Mouse (Mus musculus): ENCODE data around the gene Acsl6. TPM values are rescaled to one million over a fixed set of nuclear protein-coding genes. Genes with fewer than 3 reads are reported as not detected.

The Acsl6 gene
- polyA plus RNA-seq (2016; fragmentation: Nextera tagmentation; extraction: Ambion mirVana): 11.3 and 12.1 TPM in 2 replicates

DNA sequence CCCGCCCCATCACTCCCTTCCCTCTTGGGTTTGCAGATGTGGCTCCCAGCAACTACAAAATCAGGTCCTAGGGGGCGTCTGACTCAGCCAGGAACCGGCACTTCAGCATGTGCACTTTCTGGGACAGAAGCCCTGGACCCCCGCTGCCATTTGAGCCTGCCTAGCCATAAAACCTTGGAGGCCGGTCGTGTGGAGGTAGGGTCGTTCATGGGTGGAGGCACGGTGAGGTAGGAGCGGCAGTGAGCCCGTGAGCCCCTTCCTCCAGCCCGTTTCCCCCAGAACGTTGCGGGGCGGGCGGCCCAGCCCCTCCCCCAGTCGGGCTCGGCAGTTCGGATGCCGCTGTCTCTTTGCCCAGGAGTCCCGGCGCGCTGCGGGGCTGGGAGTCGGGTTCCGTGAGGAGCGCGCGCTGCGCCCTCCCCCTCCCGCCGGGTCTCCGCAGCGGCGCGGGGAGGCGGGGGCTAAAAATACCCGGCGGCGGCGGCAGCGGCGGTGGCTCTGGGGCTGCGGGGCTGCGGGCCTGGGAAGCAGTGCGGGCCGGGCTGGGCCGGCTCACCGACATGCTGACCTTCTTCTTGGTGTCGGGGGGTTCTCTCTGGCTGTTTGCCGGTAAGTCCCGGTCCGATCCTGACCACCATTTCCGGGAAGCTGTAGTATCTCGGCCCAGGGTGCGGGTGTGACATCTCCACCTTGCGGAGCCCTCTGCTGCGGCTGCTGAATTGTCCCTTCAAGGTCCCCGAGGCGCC is at the start of gene Acsl6:
Gene Acsl6, plus strand, starts transcription at position 71 of the 743 bp plus-strand sequence.
- 0 out of 2 replicates have a peak, but pooled peaks cover 2% of the 10 kb centered on the region for H3K9me3 ChIP-seq
- no peaks in the 10 kb centered on the region for H3K36me3 ChIP-seq (replicated peaks)
- peaks cover 30% of the 10 kb centered on the region for H3K4me1 ChIP-seq
- peak within 1 kb of the TSS; percentile 91 for H3K27ac ChIP-seq
- WGBS: under 1% methylated on average over 58 of the region's 59 CpGs
- H3K4me3 ChIP-seq: peak within 1 kb of the TSS; percentile 82
- H3K27me3 ChIP-seq (ENCODE audit: poor library complexity, severe bottlenecking): peaks cover 24% of the 10 kb centered on the region; the same call in 1 of the 2 replicates
- peak; percentile 60 for DNase-seq (ENCODE audit: extremely low spot score, low spot score)

DNA sequence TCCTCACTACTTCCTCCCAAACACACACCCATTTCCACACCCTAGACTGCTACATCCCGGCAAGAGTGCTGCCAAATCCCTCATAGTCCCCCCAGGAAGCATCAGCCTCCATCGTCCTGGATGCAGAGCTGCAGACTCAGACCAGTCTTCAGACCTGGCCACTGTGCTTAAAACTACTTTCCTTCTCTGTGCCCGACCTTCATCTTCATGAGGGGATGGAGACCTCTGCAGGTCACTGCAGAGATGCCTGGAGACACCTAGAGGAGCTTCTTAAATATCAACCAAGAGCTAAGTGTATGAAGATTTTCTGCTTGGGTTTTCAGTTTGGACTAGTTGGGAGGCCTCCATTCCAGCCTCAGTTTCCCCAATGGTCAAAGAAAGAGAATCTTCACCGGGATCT is 49.5 kb upstream of the Acsl6 start:
- WGBS: 64% methylated on average over 4 of the region's 4 CpGs
- no peak for DNase-seq (ENCODE audit: extremely low spot score, low spot score)
- Histone ChIP-seq H3K36me3 (replicated peaks) (no peaks in the 10 kb centered on the region), H3K9me3 (no peaks in the 10 kb centered on the region), H3K4me3 (no peak overlapping the region), H3K27ac (no peak overlapping the region), H3K27me3 (ENCODE audit: poor library complexity, severe bottlenecking) (no peaks in the 10 kb centered on the region), H3K4me1 (peaks cover 5% of the 10 kb centered on the region; the same call in 1 of the 2 replicates)

DNA sequence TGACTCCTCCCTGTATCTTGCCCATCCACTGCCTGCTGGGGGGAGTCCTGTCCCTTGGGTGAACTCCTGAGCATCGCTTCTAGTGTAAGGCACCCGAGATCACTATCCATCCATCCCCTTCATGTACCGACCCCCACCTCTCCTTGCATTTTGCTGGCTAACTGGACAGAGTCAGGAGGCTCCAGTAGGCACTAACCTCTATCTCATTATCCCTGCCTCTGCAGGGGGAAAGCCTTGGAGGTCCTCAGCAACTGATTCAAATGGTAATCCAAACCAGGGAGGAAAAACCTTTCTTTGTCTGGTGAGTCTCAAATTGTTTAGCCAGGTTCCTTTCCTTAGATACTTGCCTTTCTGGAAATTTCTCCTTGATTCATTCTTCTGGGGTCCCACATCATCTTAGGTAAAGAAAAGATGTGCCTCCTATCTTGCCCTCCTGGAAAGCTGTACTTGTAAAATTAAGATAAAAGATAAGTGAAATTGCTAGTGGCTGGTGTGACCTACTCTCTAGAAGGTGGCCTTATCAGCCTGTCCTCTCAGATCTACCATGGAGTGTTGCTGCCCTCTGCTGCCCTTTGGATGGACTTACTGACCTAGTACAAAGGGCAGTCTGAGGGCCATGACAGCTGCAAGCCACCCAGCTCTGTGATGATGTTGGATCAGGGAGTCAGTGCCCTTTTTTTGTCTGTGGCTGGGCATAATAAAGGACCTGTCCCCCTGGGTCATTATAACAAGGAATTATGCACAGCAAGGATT is 46.8 kb upstream of the Acsl6 start:
- Histone ChIP-seq H3K27me3 (ENCODE audit: poor library complexity, severe bottlenecking) (no peaks in the 10 kb centered on the region), H3K4me3 (no peak overlapping the region), H3K4me1 (peaks cover 5% of the 10 kb centered on the region; the same call in 1 of the 2 replicates), H3K27ac (no peak overlapping the region), H3K9me3 (no peaks in the 10 kb centered on the region), H3K36me3 (replicated peaks) (no peaks in the 10 kb centered on the region)
- DNase-seq (ENCODE audit: extremely low spot score, low spot score): peak; percentile 64
- 31% methylated on average over 3 of the region's 3 CpGs for whole genome bisulfite sequencing

DNA sequence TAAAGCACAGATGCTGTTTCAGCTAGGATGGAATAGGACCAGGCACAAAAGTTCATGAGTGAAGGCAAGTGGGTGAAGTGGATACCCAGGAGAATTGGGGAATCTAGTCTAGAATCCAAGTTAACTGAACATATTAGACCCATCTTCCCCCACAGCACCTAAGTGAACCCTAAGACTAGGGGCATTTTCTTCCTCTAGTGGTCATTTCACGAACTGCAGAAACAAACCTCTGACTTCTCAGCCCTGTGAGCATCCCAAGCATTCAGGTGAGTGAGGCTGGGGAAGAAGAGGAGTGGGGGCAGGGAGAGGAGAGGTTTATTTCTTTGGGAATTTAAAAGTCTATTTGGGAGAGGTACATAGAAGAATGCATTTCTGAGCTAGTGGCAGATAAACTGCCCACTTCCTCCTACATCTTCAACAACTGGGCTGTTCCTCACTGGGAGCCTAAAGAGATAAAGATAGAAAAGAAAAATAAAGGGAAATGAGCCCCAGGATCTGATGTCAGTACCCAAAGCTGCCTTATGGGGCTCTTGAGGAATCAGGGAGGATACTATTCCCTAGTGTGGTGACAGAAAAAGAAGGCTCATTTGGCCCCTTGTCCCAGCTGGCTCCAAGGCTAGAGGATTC is 40.1 kb upstream of the Acsl6 start:
- Histone ChIP-seq H3K27me3 (ENCODE audit: poor library complexity, severe bottlenecking) (no peaks in the 10 kb centered on the region), H3K36me3 (replicated peaks) (no peaks in the 10 kb centered on the region), H3K4me3 (no peak overlapping the region), H3K4me1 (no peaks in the 10 kb centered on the region), H3K27ac (no peak overlapping the region), H3K9me3 (no peaks in the 10 kb centered on the region)
- WGBS: 22% methylated on average over 1 of the region's 1 CpGs
- DNase-seq (ENCODE audit: extremely low spot score, low spot score): no peak

DNA sequence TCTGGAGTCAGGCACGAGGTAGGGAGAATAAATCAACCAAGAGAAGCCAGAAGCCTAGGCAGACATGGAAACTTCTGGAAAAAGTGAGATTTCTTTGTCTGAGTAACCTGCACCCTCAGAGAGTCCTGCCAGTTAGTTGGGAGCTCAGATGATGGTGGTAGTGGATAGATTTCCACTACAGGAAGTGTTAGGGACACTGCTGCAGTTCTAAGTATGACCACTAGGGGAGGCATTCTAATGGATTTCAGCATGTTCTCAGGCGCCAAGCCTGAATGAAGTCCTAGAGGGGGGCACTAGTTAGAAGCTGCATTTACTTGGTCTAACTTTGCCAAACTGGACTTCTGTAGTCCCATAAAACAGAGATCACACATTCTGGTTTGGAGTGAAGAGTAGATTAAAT is 39.1 kb upstream of the Acsl6 start:
- H3K27me3 ChIP-seq (ENCODE audit: poor library complexity, severe bottlenecking): no peaks in the 10 kb centered on the region
- no peak overlapping the region for H3K27ac ChIP-seq
- H3K36me3 ChIP-seq (replicated peaks): no peaks in the 10 kb centered on the region
- no peaks in the 10 kb centered on the region for H3K4me1 ChIP-seq
- no peak overlapping the region for H3K4me3 ChIP-seq
- DNase-seq (ENCODE audit: extremely low spot score, low spot score): peak; percentile 43
- 58% methylated on average over 2 of the region's 2 CpGs for WGBS
- no peaks in the 10 kb centered on the region for H3K9me3 ChIP-seq

DNA sequence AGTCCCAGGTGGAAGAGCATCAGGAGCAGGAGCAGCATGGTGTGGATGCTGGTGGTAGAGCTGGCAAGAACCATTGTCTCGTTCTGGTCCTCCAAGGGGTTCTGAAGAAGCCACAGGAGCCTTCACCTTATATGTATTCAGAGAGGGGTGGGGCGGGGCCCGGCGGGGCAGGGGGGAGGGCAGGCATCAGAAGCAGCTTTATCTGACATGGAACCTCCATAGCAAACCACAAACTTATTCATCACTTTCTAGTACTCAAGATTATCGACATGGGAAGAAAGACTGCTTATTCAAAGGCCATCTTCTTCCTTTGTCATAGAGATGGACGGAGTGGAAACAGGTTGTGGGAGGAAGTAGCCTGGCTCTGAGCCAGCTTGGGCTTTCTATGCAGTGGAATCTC is 36.4 kb upstream of the Acsl6 start, which contains the start of gene Il3:
Gene Il3, minus strand, starts transcription at position 101 of the 400 bp plus-strand sequence.
- no peak within 1 kb of the TSS for H3K27ac ChIP-seq
- no peaks in the 10 kb centered on the region for H3K4me1 ChIP-seq
- no peak within 1 kb of the TSS for H3K4me3 ChIP-seq
- DNase-seq (ENCODE audit: extremely low spot score, low spot score): no peak
- 84% methylated on average over 6 of the region's 6 CpGs for WGBS
- no peaks in the 10 kb centered on the region for H3K27me3 ChIP-seq (ENCODE audit: poor library complexity, severe bottlenecking)
- no peaks in the 10 kb centered on the region for H3K36me3 ChIP-seq (replicated peaks)
- no peaks in the 10 kb centered on the region for H3K9me3 ChIP-seq

DNA sequence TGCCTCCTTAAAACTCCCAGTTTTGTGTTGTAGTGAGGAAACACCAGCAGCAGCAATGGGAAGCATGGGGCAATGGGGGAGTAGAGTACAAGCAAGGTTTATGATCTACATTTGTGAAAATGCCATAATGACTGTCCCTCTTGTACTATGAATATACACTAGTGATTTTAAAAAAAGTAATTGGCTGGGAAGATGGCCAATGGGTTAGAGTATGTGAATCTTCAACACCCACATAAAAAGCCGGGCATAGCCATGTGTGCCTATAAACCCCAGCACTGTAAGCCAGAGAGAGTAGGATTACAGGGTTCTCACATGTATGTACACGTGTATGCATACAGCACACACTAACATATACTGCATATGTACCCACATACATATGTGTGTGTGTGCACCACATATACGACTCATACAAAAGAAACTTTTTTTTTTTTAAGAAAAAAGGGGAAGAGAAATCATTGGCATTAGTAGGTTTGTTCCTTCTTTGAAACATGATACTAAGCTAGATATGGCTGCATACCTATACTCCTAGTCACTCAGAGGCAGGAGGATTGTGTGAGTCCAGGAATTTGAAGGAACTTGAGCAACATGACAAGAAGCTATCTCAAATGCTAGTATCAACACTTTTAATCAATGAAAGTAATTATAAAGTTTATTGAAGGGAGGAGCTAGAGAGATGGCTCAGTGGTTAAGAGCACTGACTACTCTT is 34.3 kb upstream of the Acsl6 start:
- no peaks in the 10 kb centered on the region for H3K36me3 ChIP-seq (replicated peaks)
- no peak for DNase-seq (ENCODE audit: extremely low spot score, low spot score)
- no peaks in the 10 kb centered on the region for H3K9me3 ChIP-seq
- H3K27me3 ChIP-seq (ENCODE audit: poor library complexity, severe bottlenecking): no peaks in the 10 kb centered on the region
- no peak overlapping the region for H3K4me3 ChIP-seq
- H3K4me1 ChIP-seq: peaks cover 6% of the 10 kb centered on the region; the same call in 1 of the 2 replicates
- no peak overlapping the region for H3K27ac ChIP-seq
- WGBS: 82% methylated on average over 3 of the region's 3 CpGs

DNA sequence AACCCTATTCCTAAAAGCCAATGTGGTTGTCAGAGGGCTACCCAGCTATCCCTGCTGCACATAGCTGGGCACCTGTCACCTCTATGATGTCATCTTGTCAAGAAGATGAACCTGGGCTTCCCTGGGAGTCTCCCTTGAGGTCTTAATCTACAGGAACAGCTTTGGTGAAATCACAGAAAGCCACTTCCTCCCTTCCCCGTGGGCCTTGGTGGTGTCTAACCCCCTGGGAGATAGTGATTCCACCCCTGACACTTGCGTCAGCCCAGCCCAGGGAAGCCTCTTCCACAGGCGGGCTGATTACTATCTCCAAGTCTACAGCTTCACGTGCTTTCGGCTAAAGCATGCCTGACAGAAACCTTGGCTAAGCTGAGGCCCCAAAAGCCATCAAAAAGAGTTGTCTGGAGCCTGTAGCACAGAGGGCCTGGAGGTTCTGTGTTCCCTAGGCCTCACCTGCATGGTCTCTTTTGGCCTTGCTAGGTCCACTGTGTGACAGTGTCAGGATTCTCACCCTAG is 32.1 kb upstream of the Acsl6 start:
- 91% methylated on average over 5 of the region's 5 CpGs for WGBS
- Histone ChIP-seq H3K36me3 (replicated peaks) (no peaks in the 10 kb centered on the region), H3K9me3 (no peaks in the 10 kb centered on the region), H3K27me3 (ENCODE audit: poor library complexity, severe bottlenecking) (no peaks in the 10 kb centered on the region), H3K4me1 (peaks cover 6% of the 10 kb centered on the region; the same call in 1 of the 2 replicates), H3K4me3 (no peak overlapping the region), H3K27ac (no peak overlapping the region)
- no peak for DNase-seq (ENCODE audit: extremely low spot score, low spot score)

DNA sequence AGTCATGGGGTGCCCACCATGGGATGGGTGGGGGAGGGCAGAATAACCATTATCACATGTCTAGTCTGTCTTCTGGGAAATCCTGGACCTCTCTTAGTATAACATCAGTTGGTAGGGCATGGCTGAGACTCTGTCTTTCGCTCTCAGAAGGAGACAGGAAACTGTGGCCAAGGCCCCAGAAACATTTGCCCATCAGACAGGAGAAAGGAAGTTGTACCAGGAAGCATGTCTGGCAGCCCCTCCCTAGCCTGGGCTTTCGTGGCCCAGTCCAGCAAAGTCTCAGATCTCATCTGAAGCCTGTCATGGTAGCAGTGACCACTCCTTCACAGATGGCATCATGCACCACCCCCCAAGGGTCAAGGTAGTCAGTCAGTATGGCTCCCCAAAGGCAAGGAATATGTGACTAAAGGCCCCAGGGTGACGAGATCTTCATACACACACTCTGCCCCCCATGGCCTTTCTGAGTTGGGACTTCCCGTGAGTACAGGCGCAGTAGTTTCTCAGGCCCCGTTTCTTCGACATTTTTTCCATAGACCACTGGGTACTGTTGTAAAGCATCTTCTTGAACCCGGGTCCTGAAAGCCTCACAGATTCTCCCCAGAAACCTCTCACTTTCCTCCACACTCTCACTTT is 15.7 kb upstream of the Acsl6 start:
- Histone ChIP-seq H3K36me3 (replicated peaks) (no peaks in the 10 kb centered on the region), H3K27me3 (ENCODE audit: poor library complexity, severe bottlenecking) (no peaks in the 10 kb centered on the region), H3K4me1 (no peaks in the 10 kb centered on the region), H3K9me3 (no peaks in the 10 kb centered on the region), H3K4me3 (no peak overlapping the region), H3K27ac (no peak overlapping the region)
- WGBS: 85% methylated on average over 8 of the region's 8 CpGs
- DNase-seq (ENCODE audit: extremely low spot score, low spot score): no peak

DNA sequence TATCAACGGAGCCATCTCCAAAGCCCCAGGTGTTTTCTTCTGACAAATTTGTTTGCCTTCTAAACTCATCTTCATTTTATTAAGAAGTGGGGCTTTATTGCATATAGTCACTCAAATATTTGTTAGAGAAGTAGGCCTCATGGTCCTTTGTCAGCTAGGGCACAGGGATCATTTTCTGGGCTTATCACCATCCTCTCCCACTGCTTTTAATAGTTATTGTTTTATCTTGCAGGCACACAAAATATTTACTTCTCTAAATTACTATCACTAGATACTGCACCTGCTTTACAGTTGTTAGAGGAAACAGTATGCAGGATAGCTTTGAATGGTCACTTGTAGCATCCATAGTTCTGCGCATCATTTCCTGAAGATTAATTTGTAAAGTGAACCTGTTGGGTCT is 11.4 kb upstream of the Acsl6 start:
- WGBS: 87% methylated on average over 2 of the region's 2 CpGs
- Histone ChIP-seq H3K9me3 (no peaks in the 10 kb centered on the region; the same call in 1 of the 2 replicates), H3K4me1 (no peaks in the 10 kb centered on the region), H3K36me3 (replicated peaks) (no peaks in the 10 kb centered on the region), H3K27ac (no peak overlapping the region), H3K4me3 (no peak overlapping the region), H3K27me3 (ENCODE audit: poor library complexity, severe bottlenecking) (no peaks in the 10 kb centered on the region)
- DNase-seq (ENCODE audit: extremely low spot score, low spot score): no peak

DNA sequence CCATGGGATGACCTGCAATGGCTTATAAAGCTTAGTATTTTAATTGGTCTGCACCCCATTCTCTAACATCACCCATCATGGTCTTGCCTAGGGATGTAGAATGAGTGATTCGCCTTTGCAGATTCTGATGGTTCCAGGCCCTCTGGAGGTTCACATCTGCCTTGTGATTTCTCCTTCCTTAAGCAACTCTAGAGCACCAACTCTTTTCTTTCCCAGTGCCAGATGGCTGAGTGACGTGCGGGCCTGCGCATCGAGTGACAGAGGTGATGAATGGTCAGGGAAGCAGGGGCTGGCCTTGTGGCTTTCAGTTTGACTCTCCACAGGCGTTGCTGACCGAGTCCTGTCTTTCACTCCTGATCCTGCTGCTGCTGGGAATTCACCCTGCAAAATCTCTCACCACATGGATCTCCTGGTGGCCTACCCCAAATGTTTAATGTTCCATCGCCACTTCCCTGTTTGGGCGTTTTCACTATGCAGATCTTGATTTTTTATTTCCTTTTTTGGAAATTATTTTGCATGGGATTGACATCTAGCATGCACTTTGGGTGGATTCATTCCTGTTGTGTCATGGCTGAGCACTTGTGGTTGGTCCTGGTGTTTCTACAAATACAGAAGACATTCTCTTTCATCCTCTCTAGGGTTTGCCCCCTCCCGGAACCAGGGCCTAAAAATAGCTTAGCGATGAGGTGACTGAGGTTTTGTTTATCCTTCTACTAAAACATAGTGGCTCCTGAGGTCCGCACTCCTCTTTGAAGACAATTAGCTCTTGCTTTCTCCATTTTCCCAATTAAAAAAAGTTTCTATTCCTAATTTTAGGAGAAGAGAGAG is 9.4 kb upstream of the Acsl6 start:
- H3K27me3 ChIP-seq (ENCODE audit: poor library complexity, severe bottlenecking): no peaks in the 10 kb centered on the region
- no peaks in the 10 kb centered on the region for H3K36me3 ChIP-seq (replicated peaks)
- no peaks in the 10 kb centered on the region for H3K4me1 ChIP-seq
- DNase-seq (ENCODE audit: extremely low spot score, low spot score): no peak
- 87% methylated on average over 12 of the region's 12 CpGs for WGBS
- no peak overlapping the region for H3K27ac ChIP-seq
- peaks cover 3% of the 10 kb centered on the region; the same call in 1 of the 2 replicates for H3K9me3 ChIP-seq
- no peak overlapping the region for H3K4me3 ChIP-seq

Measured in forebrain, embryonic 10.5 days (tissue).